Mouse (Mus musculus): Measurements from ENCODE around the gene Kbtbd8.

Gene Kbtbd8

DNA sequence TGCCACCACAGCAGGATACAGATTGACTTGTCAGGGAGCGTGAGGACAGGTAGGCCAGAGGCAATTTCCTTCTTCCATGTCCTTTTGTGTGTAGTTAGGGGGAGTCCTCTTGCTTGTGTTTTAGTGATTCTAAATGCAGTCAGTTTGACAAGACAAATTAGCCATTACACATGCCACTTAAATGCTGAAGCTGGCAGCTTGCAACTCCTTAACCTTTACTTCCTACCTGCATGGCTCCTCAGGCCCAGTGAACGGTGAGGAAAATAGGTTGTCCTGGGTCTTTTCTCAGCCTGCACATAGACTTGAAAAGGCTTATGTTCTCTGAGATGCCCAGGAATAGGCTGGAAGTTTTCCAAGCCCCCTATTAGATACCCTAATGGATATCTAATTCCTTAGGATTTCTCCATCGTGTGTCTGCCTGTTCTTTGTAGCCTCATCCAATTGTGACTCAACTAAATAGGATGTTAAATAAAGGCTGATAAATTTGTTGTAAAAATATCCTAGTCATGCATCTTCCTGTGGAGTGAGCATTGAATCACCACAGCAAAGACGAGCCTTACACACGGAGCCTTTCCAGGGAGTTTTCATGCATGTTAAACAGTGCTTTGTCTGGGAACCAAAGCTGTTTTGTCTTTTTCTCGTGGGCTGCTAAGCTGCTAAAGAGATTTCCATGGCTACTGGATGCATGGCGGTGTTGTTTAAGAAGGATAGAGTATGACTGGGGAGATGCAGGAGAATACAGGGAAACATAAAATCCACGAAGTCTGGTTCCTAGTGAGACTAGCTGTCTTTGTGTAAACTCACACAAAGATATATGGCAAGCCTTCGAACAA is 57.5 kb downstream of the Kbtbd8 start:
- no peak for DNase-seq (ENCODE audit: low spot score in 2 of 2)
